Comparison of ENCODE assay signal across 15 mouse cellular contexts in genomic region chr1:138579822-138580492, GRCm38 (mm10). TPM values are rescaled to one million over a fixed set of nuclear protein-coding genes. Genes with fewer than 3 reads are reported as not detected.
DNase-seq lines count a peak whose midpoint lies in the region; ATAC-seq and TF ChIP-seq lines count a peak whose summit lies in the region.
"Had no signal": no experiment of that assay in that cellular context is flagged by ENCODE, and none has a peak within 500 bp of the region (broad histone marks: within the 10 kb centered on the region; RNA-seq: fewer than 3 reads in every experiment).

No protein-coding gene starts in this region.

- peak; percentile 61; the same call in 1 of the 2 replicates for ATAC-seq in heart, embryonic 12.5 days (ENCODE audit: insufficient number of reproducible peaks, low FRiP score)
- peak; percentile 100 for ATAC-seq in liver, embryonic 13.5 days (ENCODE audit: low read depth)
- no peak for ATAC-seq in forebrain, postnatal 0 days
- ATAC-seq: inflammation-experienced regulatory T-cells, adult 6 months; Patski had no signal

- TF ChIP-seq RAD21 in CH12.LX (IDR thresholded peaks at IDR 0.05; ENCODE audit: low read depth, low read length) = no peak

- H3K9me3 ChIP-seq in heart, embryonic 12.5 days (replicated peaks) = no peaks in the 10 kb centered on the region
- H3K9me3 ChIP-seq in CH12.LX (replicated peaks; ENCODE audit: low read length) = no peaks in the 10 kb centered on the region
- H3K9me3 ChIP-seq in liver, embryonic 13.5 days (replicated peaks) = no peaks in the 10 kb centered on the region
- no peaks in the 10 kb centered on the region for H3K9me3 ChIP-seq in forebrain, postnatal 0 days (ENCODE audit: low read length)
- H3K9me3 ChIP-seq: heart, embryonic 15.5 days had no signal

- peaks cover 22% of the 10 kb centered on the region for H3K4me1 ChIP-seq in heart, embryonic 12.5 days (replicated peaks)
- peaks cover 17 to 85% of the 10 kb centered on the region in 2 experiments; a peak in 3 of 4 replicates for H3K4me1 ChIP-seq in CH12.LX (ENCODE audit: control insufficient read depth in 1 of 2, insufficient read depth in 2 of 2)
- peaks cover 24% of the 10 kb centered on the region for H3K4me1 ChIP-seq in liver, embryonic 13.5 days (replicated peaks)
- no peaks in the 10 kb centered on the region for H3K4me1 ChIP-seq in forebrain, postnatal 0 days (ENCODE audit: insufficient read depth)

- TF ChIP-seq EP300 in CH12.LX (IDR thresholded peaks at IDR 0.05; ENCODE audit: low read length) = 0 out of 2 replicates have a peak, but pooled peaks have one; percentile 13

- dilution Hi-C loops in CH12.LX (cut with MboI; ENCODE audit: extremely low pct_ligation_motif_present, extremely low pct_unique_long_range_greater_than_20kb, low sequenced_read_pairs) = no loop called here

- no peaks in the 10 kb centered on the region; the same call in 1 of the 2 replicates for H3K36me3 ChIP-seq in heart, embryonic 12.5 days
- H3K36me3 ChIP-seq in CH12.LX (replicated peaks in 1 of 2; ENCODE audit: control insufficient read depth in 1 of 2, insufficient read depth in 1 of 2, low read length in 1 of 2) = peaks cover 4 to 32% of the 10 kb centered on the region in 2 experiments
- H3K36me3 ChIP-seq in liver, embryonic 13.5 days = no peaks in the 10 kb centered on the region
- no peaks in the 10 kb centered on the region for H3K36me3 ChIP-seq in forebrain, postnatal 0 days (ENCODE audit: insufficient read depth)
- H3K36me3 ChIP-seq: heart, embryonic 15.5 days had no signal

- no peak for TF ChIP-seq CTCF in CH12.LX (conservative IDR thresholded peaks at IDR 0.05 in 1 of 2, IDR thresholded peaks at IDR 0.05 in 1 of 2; ENCODE audit: low read depth in 2 of 2, low read length in 2 of 2)
- TF ChIP-seq CTCF in forebrain, postnatal 0 days (IDR thresholded peaks at IDR 0.05; ENCODE audit: low read depth) = no peak

- peak overlapping the region; percentile 48 for H3K4me2 ChIP-seq in heart, embryonic 12.5 days
- H3K4me2 ChIP-seq in CH12.LX (ENCODE audit: insufficient read depth, low read depth, poor library complexity, severe bottlenecking) = peak overlapping the region; percentile 80
- peak overlapping the region; percentile 39 for H3K4me2 ChIP-seq in liver, embryonic 13.5 days
- H3K4me2 ChIP-seq in forebrain, postnatal 0 days (ENCODE audit: low read depth) = no peak overlapping the region
- H3K4me2 ChIP-seq: heart, embryonic 15.5 days had no signal

- no peak overlapping the region for H3K9ac ChIP-seq in heart, embryonic 12.5 days
- H3K9ac ChIP-seq in CH12.LX (ENCODE audit: insufficient read depth, low read depth) = peak overlapping the region; percentile 45
- H3K9ac ChIP-seq in liver, embryonic 13.5 days = no peak overlapping the region; the same call in 1 of the 2 replicates
- H3K9ac ChIP-seq in forebrain, postnatal 0 days = no peak overlapping the region
- H3K9ac ChIP-seq: heart, embryonic 15.5 days had no signal

- 0 out of 2 replicates have a peak, but pooled peaks have one; percentile 35 for TF ChIP-seq POLR2A in CH12.LX (IDR thresholded peaks at IDR 0.05; ENCODE audit: low read depth, low read length)

- DNase-seq in heart, adult 18-20 months = no peak
- DNase-seq in CH12.LX (ENCODE audit: extremely low read depth) (no peak), MN1 (ENCODE audit: low spot score) (no peak)
- peak; percentile 35 for DNase-seq in c-Kit-negative CD71-positive TER-119-positive erythroid progenitor cells, embryonic 14.5 days (ENCODE audit: low read depth, low spot score)
- DNase-seq in liver, embryonic 13.5 days = peak; percentile 48
- DNase-seq in lung, postnatal 4 days = no peak
- DNase-seq in forebrain, postnatal 0 days = no peak
- DNase-seq: adrenal gland, postnatal 14 days; cerebellum, adult 11 months; kidney, postnatal 25 days; lung, postnatal 14 days had no signal

- H3K27ac ChIP-seq in heart, embryonic 12.5 days (ENCODE audit: poor library complexity, severe bottlenecking) = no peak overlapping the region
- H3K27ac ChIP-seq in CH12.LX (ENCODE audit: insufficient read depth, low read depth) = peak overlapping the region; percentile 30; the same call in 1 of the 2 replicates
- peak overlapping the region; percentile 47 for H3K27ac ChIP-seq in liver, embryonic 13.5 days
- no peak overlapping the region for H3K27ac ChIP-seq in forebrain, postnatal 0 days (ENCODE audit: low read depth, low read length)
- H3K27ac ChIP-seq: heart, embryonic 15.5 days had no signal

- 42% methylated on average over 11 of the region's 11 CpGs for WGBS in heart, embryonic 12.5 days
- WGBS in liver, embryonic 13.5 days (ENCODE audit: insufficient replicate concordance) = 28% methylated on average over 11 of the region's 11 CpGs
- 78% methylated on average over 11 of the region's 11 CpGs for WGBS in forebrain, postnatal 0 days

- in situ Hi-C loops in CH12.LX (cut with MboI; ENCODE audit: low pct_ligation_motif_present, low pct_unique_long_range_greater_than_20kb, low sequenced_read_pairs) = no loop called here

- H3K4me3 ChIP-seq in heart, embryonic 12.5 days = no peak overlapping the region
- no peak overlapping the region for H3K4me3 ChIP-seq in CH12.LX (replicated peaks in 1 of 3; ENCODE audit: low read depth in 2 of 3, low read length in 2 of 3, poor library complexity in 1 of 3)
- H3K4me3 ChIP-seq in liver, embryonic 13.5 days (replicated peaks) = peak overlapping the region; percentile 16; the same call in 1 of the 2 replicates
- no peak overlapping the region for H3K4me3 ChIP-seq in forebrain, postnatal 0 days (ENCODE audit: low read depth, low read length)
- H3K4me3 ChIP-seq: heart, embryonic 15.5 days had no signal

- H3K79me2 ChIP-seq in CH12.LX (replicated peaks; ENCODE audit: control insufficient read depth, extremely low read depth, insufficient read depth, poor library complexity, severe bottlenecking) = peaks cover 70% of the 10 kb centered on the region

- no peaks in the 10 kb centered on the region for H3K27me3 ChIP-seq in heart, embryonic 12.5 days (replicated peaks)
- H3K27me3 ChIP-seq in CH12.LX (replicated peaks) = no peaks in the 10 kb centered on the region
- H3K27me3 ChIP-seq in liver, embryonic 13.5 days = no peaks in the 10 kb centered on the region
- no peaks in the 10 kb centered on the region for H3K27me3 ChIP-seq in forebrain, postnatal 0 days (ENCODE audit: insufficient read depth, low read length)
- H3K27me3 ChIP-seq: heart, embryonic 15.5 days; Patski had no signal

TF ChIP-seq in CH12.LX, 34 proteins besides CTCF, POLR2A, EP300 and RAD21:
- no peak for TF ChIP-seq TCF12 (IDR thresholded peaks at IDR 0.05; ENCODE audit: low read depth, low read length)
- TF ChIP-seq IRF4 (IDR thresholded peaks at IDR 0.05; ENCODE audit: low read depth, low read length) = 0 out of 2 replicates have a peak, but pooled peaks have one; percentile 10
- TF ChIP-seq USF1 (IDR thresholded peaks at IDR 0.05; ENCODE audit: low read depth, low read length) = peak; percentile 81
- peak; percentile 62; the same call in 1 of the 2 replicates for TF ChIP-seq MXI1 (IDR thresholded peaks at IDR 0.05; ENCODE audit: low read depth, low read length)
- TF ChIP-seq JUN (IDR thresholded peaks at IDR 0.05; ENCODE audit: insufficient read depth, low read depth, low read length) = no peak
- TF ChIP-seq ZNF384 (IDR thresholded peaks at IDR 0.05; ENCODE audit: low read depth, low read length) = 0 out of 2 replicates have a peak, but pooled peaks have one; percentile 22
- peak; percentile 72 for TF ChIP-seq USF2 (conservative IDR thresholded peaks at IDR 0.05; ENCODE audit: low read depth, low read length)
- 0 out of 2 replicates have a peak, but pooled peaks have one; percentile 21 for TF ChIP-seq SIN3A (IDR thresholded peaks at IDR 0.05; ENCODE audit: low read length)
- peak; percentile 77 for TF ChIP-seq MAX (IDR thresholded peaks at IDR 0.05; ENCODE audit: low read length)
- no peak for TF ChIP-seq KAT2A (IDR thresholded peaks at IDR 0.05; ENCODE audit: insufficient replicate concordance, low read length)
- peak; percentile 66 for TF ChIP-seq BHLHE40 (IDR thresholded peaks at IDR 0.05; ENCODE audit: low read depth, low read length)
- 0 out of 2 replicates have a peak, but pooled peaks have one; percentile 5 for TF ChIP-seq ETS1 (conservative IDR thresholded peaks at IDR 0.05; ENCODE audit: low read depth, low read length)
- TF ChIP-seq TBP (conservative IDR thresholded peaks at IDR 0.05; ENCODE audit: low read depth, low read length) = no peak
- TF ChIP-seq UBTF (IDR thresholded peaks at IDR 0.05; ENCODE audit: low read depth, low read length) = no peak

RNA-seq across cellular contexts. Expression of gene Nek7, which starts 40.0 kb away (rescaled TPM):
- polyA plus RNA-seq in heart, embryonic 12.5 days (2016; fragmentation: Nextera tagmentation; extraction: Ambion mirVana) = 53.9 and 56.4 TPM in 2 replicates
- total RNA-seq in heart, adult 18-20 months (2021) = 10 to 100 TPM; 76.8 to 80.9 TPM
- total RNA-seq in CH12.LX (2012; rRNA removed) = 29.1 and 34.1 TPM in 2 replicates
- 75.1 and 86.1 TPM in 2 replicates for total RNA-seq in CH12.LX (2014; rRNA removed)
- 61.8 and 63.7 TPM in 2 replicates for polyA plus RNA-seq in CH12.LX (2012; ENCODE audit: insufficient read length, low read depth)
- 16.5 and 21.1 TPM in 2 replicates for polyA plus RNA-seq in liver, embryonic 13.5 days (2015; fragmentation: Nextera tagmentation; extraction: Ambion mirVana)
- 10.9 and 15.4 TPM in 2 replicates for total RNA-seq in forebrain, postnatal 0 days (2014; rRNA removed)
- polyA plus RNA-seq in forebrain, postnatal 0 days (2015; fragmentation: Nextera tagmentation; extraction: Ambion mirVana) = 9.9 and 15.3 TPM in 2 replicates

Comparison
In these comparisons a context has a peak if more than half of its experiments do, and no peak if none do; other contexts are left out.
1. H3K27ac ChIP-seq: peak in CH12.LX (single experiment) and liver, embryonic 13.5 days (single experiment); none in heart, embryonic 12.5 days (single experiment) and forebrain, postnatal 0 days (single experiment).
2. DNase-seq: peak in c-Kit-negative CD71-positive TER-119-positive erythroid progenitor cells, embryonic 14.5 days (single experiment) and liver, embryonic 13.5 days (single experiment); none in heart, adult 18-20 months (0 of 2), CH12.LX (single experiment), MN1 (single experiment), lung, postnatal 4 days (0 of 2) and forebrain, postnatal 0 days (single experiment).